Mouse (Mus musculus) neural tube, embryonic 14.5 days (tissue): ENCODE results near the gene Shc1. TPM values are rescaled to one million over a fixed set of nuclear protein-coding genes. Genes with fewer than 3 reads are reported as not detected.

Source experiments
- ATAC-seq: fragments of 200-750 bp; cut with Nextera tagmentation; 2 replicates; pipeline ENCODE4 v1.8.0; 2017; ENCODE audit warnings: low read depth, mild to moderate bottlenecking, moderate TSS enrichment, moderate library complexity
- H3K27ac ChIP-seq: fragments of 300-500 bp; sonication (generic); 2 replicates; pipeline ENCODE4 v1.5.1; 2014; ENCODE audit warnings: low read depth, mild to moderate bottlenecking, control low read depth, low read length, moderate library complexity, mixed read lengths
- H3K27me3 ChIP-seq: fragments of 300-500 bp; sonication (generic); 2 replicates; pipeline ENCODE4 v1.6.1; 2014; ENCODE audit warnings: low read length; ENCODE audit not compliant: control insufficient read depth, insufficient read depth
- H3K36me3 ChIP-seq: fragments of 300-500 bp; sonication (generic); 2 replicates; pipeline ENCODE4 v1.6.1; 2014; ENCODE audit warnings: low read length, mixed read lengths; ENCODE audit not compliant: control insufficient read depth, insufficient read depth
- H3K4me1 ChIP-seq: fragments of 300-500 bp; sonication (generic); 2 replicates; pipeline ENCODE4 v1.6.1; 2014; ENCODE audit warnings: low read length; ENCODE audit not compliant: control insufficient read depth, insufficient read depth
- H3K4me2 ChIP-seq: fragments of 300-500 bp; sonication (generic); 2 replicates; pipeline ENCODE4 v1.6.1; 2014; ENCODE audit warnings: mild to moderate bottlenecking, low read depth, low read length, control low read depth
- H3K4me3 ChIP-seq: fragments of 300-500 bp; sonication (generic); 2 replicates; pipeline ENCODE4 v1.5.1; 2014; ENCODE audit warnings: low read depth, low read length, control low read depth, mixed read lengths
- H3K9ac ChIP-seq: fragments of 300-500 bp; sonication (generic); replicated peaks from 2 replicates; pipeline ENCODE4 v1.6.1; 2014; ENCODE audit warnings: low read depth, mild to moderate bottlenecking, control low read depth, low read length, mixed read lengths
- H3K9me3 ChIP-seq: fragments of 300-500 bp; sonication (generic); 2 replicates; pipeline ENCODE4 v1.6.1; 2016; ENCODE audit warnings: low read length; ENCODE audit not compliant: control insufficient read depth
- WGBS: fragments of 180-500 bp; shearing (Covaris S2); extraction: QIAGEN DNeasy Blood & Tissue Kit; methylation state at CpG from one replicate; pipeline ENCODE4 v1.1.7; 2014; 5-methylcytosine and 5-hydroxymethylcytosine counted together
- polyA plus RNA-seq: library from polyadenylated mRNA; unstranded; fragments of >200 nt; fragmentation: Nextera tagmentation; extraction: Ambion mirVana; gene quantifications from 2 replicates; pipeline ENCODE4 v1.2.1, GENCODE M21; 2014

Gene Shc1
- polyA plus RNA-seq, 1 experiment from 2014 or later: 4.1 TPM

DNA sequence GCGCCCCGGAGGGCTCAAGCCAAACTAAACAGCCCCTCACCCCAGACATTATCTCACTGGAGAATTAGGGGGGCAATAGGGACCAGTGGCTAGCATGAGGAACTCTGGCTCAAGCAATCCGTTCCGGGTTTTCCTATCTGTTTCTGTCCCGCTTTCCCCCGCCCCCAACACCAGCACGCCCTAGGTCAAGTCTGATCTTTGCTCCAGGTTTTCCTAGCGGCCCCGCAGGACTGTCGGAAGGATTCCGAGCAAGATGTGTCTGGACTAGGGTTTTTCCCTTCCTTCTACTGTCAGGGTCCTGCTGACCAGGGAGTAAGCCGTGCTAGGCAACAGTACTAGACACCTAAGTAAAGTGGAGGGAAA, 23.4 kb upstream of the Shc1 start:
- H3K36me3 ChIP-seq: no peaks in the 10 kb centered on the region
- 0% methylated on average over 11 of the region's 12 CpGs for WGBS
- H3K9ac ChIP-seq: no peak overlapping the region
- H3K4me2 ChIP-seq: peak overlapping the region; percentile 97
- H3K9me3 ChIP-seq: no peaks in the 10 kb centered on the region
- peaks cover 28% of the 10 kb centered on the region for H3K4me1 ChIP-seq
- H3K27ac ChIP-seq: no peak overlapping the region
- ATAC-seq: no peak
- H3K27me3 ChIP-seq: peaks cover 5% of the 10 kb centered on the region; the same call in 1 of the 2 replicates
- H3K4me3 ChIP-seq: peak overlapping the region; percentile 45

DNA sequence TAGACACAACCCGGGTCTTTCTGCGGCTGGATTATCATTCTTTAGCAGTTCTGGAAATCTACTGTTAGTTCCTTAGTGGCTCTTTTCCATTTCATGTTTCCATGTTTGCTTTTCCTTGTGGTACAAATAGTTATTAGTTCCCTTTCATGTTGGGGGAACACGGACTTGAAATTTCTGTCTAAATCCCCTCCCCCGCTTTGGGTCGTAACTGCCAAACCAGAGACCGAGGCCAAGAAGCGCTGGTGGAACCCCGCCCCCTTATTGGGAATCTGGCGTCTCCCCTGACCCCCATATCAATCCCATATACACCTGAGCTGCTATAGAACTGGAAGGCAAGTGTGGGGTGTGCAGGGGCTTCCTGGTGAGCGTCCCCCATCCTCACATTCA, 22.8 kb upstream of the Shc1 start:
- H3K4me2 ChIP-seq: peak overlapping the region; percentile 97
- no peak overlapping the region for H3K9ac ChIP-seq
- H3K36me3 ChIP-seq: no peaks in the 10 kb centered on the region
- H3K4me1 ChIP-seq: peaks cover 28% of the 10 kb centered on the region
- WGBS: 1% methylated on average over 10 of the region's 10 CpGs
- H3K9me3 ChIP-seq: no peaks in the 10 kb centered on the region
- H3K27ac ChIP-seq: no peak overlapping the region
- peak overlapping the region; percentile 45 for H3K4me3 ChIP-seq
- ATAC-seq: no peak
- H3K27me3 ChIP-seq: peaks cover 5% of the 10 kb centered on the region; the same call in 1 of the 2 replicates

DNA sequence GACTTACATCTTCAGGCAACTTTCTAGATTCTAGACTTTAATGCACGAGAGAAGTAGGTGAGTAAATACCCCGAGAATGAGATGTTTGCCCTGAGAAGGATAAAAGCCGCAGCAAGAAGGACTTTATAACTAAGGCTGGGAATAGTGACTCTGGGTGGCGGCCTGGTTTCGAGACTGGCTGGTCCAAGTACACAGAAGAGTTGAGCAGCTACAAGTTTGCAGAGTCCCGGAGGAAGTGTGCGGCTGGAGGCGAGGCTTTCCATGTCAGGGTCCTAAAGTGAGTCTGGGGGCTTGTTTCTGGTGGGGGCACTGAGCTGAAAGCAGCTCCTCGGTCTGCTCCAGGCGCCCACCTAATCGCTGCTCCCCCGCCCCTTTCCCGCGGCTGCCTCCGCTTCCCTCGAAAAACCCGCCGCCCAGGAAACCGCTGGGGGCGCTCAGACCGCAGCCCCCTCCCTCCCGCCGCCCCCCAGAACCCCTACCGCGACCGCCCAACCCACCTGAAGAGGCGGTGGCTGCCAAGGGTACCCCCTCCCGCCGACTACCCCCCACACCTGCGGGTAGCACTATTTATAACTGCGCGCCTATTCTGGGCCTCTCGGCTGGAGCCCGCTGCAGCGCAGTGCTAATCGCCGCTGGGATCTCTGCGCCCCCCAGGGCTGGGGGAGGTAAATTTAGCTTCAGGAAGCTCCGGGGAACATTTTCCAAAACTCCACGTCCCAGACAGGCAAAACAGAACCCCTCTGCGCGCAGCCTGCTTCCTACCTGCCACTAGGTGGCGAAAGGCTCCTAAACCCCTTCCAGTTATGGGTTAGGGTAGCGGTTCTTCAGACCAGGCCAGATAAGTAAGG, 22.2 kb upstream of the Shc1 start:
- peaks cover 5% of the 10 kb centered on the region; the same call in 1 of the 2 replicates for H3K27me3 ChIP-seq
- no peak overlapping the region; the same call in 1 of the 2 replicates for H3K27ac ChIP-seq
- peak overlapping the region; percentile 34 for H3K4me3 ChIP-seq
- H3K9ac ChIP-seq: 0 out of 2 replicates have a peak overlapping the region, but pooled peaks have one; percentile 28
- H3K9me3 ChIP-seq: no peaks in the 10 kb centered on the region
- peak overlapping the region; percentile 97 for H3K4me2 ChIP-seq
- under 1% methylated on average over 41 of the region's 44 CpGs for WGBS
- H3K4me1 ChIP-seq: peaks cover 23% of the 10 kb centered on the region
- no peak for ATAC-seq
- no peaks in the 10 kb centered on the region for H3K36me3 ChIP-seq

DNA sequence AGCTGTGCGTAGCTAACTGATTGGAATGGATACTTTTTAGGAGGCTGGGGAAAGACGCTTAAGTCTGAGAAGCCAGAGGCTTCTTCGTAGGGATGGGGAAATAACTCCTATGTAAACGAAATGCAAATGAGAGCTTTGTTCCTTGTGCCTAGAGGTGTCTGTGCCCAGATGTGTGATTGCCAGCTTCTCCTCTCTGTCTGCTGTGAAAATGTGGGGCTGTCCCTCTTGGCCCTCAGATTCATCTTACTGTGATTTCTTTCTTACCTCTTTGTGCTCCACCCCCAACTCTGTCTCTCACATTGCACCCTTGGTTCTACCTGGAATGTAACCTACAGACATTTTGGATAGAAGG, 21.6 kb upstream of the Shc1 start:
- H3K27me3 ChIP-seq: peaks cover 5% of the 10 kb centered on the region; the same call in 1 of the 2 replicates

DNA sequence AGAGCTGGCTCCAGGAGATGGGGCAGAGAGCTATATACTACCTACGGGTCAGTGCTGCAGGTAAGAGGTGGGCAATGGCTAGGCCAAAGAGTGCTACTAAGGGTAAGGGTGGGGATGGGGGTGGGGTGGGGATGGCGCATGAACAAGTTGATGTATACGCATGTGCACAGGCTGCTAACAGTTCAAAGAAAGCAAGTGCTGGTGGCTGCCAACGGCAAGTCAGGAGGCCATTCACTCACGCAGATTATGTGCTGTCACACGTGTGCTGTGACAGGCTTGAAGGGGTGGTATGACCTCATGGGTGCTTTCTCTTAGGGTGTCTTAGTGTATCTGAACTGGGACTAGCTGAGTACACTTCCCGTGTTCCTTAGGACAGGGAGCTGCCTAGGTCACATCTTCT, 16.9 kb upstream of the Shc1 start:
- no peak overlapping the region for H3K4me3 ChIP-seq
- H3K9ac ChIP-seq: no peak overlapping the region
- no peak for ATAC-seq
- WGBS: 92% methylated on average over 7 of the region's 7 CpGs
- H3K27me3 ChIP-seq: no peaks in the 10 kb centered on the region
- peaks cover under 1% of the 10 kb centered on the region; the same call in 1 of the 2 replicates for H3K4me1 ChIP-seq
- H3K36me3 ChIP-seq: peaks cover 15% of the 10 kb centered on the region
- H3K4me2 ChIP-seq: no peak overlapping the region
- no peaks in the 10 kb centered on the region for H3K9me3 ChIP-seq
- no peak overlapping the region for H3K27ac ChIP-seq

More for the DNA sequence above, 21.6 kb upstream of the Shc1 start:
- H3K9ac ChIP-seq: no peak overlapping the region
- H3K27ac ChIP-seq: no peak overlapping the region
- no peaks in the 10 kb centered on the region; the same call in 1 of the 2 replicates for H3K36me3 ChIP-seq
- H3K4me3 ChIP-seq: peak overlapping the region; percentile 34
- 2% methylated on average over 4 of the region's 4 CpGs for WGBS
- H3K4me1 ChIP-seq: peaks cover 21% of the 10 kb centered on the region
- no peaks in the 10 kb centered on the region for H3K9me3 ChIP-seq
- no peak for ATAC-seq
- peak overlapping the region; percentile 97 for H3K4me2 ChIP-seq

DNA sequence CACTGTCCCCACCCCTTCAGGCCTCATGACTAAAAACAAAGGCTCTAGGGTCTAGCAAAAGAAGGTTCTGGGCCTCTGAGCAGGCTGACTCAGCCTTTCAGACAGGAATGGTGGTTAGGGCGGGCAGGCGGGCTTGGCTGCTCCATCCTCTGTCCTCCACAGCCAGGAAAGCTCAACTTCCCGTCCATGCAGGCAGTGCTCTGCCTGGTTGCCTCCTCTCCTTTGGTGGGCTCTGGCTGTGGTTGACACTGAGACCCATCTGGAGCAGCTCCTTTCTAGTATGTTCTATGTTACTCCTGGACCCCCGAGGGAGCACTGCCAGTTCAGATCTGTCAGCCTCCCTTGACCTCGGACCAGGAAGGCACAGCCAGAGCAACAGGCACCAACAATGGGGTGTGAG, 15.6 kb upstream of the Shc1 start, which contains the start of gene Lenep:
Gene Lenep, minus strand, starts transcription at position 101 of the 400 bp plus-strand sequence.
- 86% methylated on average over 5 of the region's 5 CpGs for WGBS
- peaks cover 15% of the 10 kb centered on the region for H3K36me3 ChIP-seq
- ATAC-seq: no peak

DNA sequence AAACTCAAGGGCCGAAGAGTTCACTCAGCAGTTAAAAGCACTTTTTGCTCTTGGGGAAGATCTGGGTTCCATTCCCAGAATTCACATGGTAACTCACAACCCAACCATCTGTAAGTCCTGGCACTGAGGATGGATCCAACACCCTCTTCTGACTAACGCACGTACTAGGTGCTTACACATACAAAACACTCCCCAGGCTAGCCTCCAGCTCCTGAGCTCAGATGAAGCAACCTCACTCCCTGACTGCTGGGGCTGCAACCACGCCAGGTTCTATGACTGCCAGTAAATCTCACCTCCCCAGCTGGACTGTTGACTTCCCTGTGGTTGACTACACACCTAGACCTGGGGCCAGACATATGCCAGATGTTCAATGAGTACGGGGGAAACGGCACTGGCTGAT, 11.4 kb upstream of the Shc1 start:
- Histone ChIP-seq H3K4me1 (peaks cover 6% of the 10 kb centered on the region), H3K27me3 (no peaks in the 10 kb centered on the region), H3K27ac (no peak overlapping the region), H3K9ac (no peak overlapping the region), H3K4me2 (no peak overlapping the region), H3K4me3 (no peak overlapping the region), H3K9me3 (no peaks in the 10 kb centered on the region), H3K36me3 (peaks cover 18% of the 10 kb centered on the region)
- WGBS: 90% methylated on average over 6 of the region's 6 CpGs
- ATAC-seq: no peak

More for the DNA sequence above, 15.6 kb upstream of the Shc1 start, which contains the start of gene Lenep:
- Histone ChIP-seq H3K4me2 (no peak within 1 kb of the TSS), H3K4me3 (no peak within 1 kb of the TSS), H3K9me3 (no peaks in the 10 kb centered on the region), H3K27ac (no peak within 1 kb of the TSS), H3K4me1 (no peaks in the 10 kb centered on the region), H3K9ac (no peak within 1 kb of the TSS), H3K27me3 (no peaks in the 10 kb centered on the region)

DNA sequence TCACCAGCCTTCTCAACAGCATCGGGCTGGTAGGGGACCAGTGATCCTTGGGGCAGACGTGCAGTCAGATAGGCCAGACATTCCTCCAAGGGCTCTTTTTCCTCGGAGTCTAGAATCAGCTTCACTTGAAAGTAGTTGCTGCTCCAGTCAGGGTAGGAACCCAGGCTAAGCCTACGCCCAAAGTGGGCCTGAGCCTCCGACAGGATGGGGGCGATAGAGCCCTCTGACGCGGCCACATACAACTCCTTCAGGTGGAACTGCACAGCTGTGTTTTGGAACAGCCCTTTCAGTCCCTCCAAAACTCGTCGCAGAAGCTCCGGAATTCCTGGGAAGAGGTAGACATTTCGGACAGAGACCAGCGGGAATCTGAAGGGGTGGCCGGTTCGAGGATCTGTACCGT, 9.8 kb upstream of the Shc1 start:
- H3K4me2 ChIP-seq: no peak overlapping the region
- H3K4me1 ChIP-seq: peaks cover 6% of the 10 kb centered on the region
- no peak overlapping the region for H3K27ac ChIP-seq
- no peak for ATAC-seq
- H3K4me3 ChIP-seq: no peak overlapping the region
- WGBS: 65% methylated on average over 16 of the region's 16 CpGs
- H3K9me3 ChIP-seq: no peaks in the 10 kb centered on the region
- no peaks in the 10 kb centered on the region for H3K27me3 ChIP-seq
- H3K36me3 ChIP-seq: peaks cover 12% of the 10 kb centered on the region
- H3K9ac ChIP-seq: no peak overlapping the region

DNA sequence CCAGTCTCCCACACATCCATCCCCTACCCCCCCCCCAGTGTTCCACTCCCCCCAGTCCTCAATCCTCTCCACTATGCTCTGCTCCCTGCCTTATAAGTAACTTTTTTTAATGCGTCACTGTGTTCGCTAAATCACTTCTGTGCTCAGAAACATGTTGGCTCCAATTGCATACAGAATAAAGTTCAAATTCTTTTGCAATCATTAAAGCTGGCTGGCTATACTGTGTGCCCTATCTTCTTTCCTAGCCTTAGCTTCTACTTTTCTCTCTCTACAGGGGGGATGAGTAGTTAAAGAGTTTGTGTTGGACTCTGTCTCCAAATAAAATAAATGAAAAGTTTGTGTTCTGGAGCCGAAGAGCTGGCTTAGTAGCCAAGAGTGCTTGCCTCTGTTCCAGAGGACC, 8.5 kb upstream of the Shc1 start:
- no peak overlapping the region for H3K27ac ChIP-seq
- peaks cover 6% of the 10 kb centered on the region for H3K4me1 ChIP-seq
- H3K9ac ChIP-seq: no peak overlapping the region
- H3K36me3 ChIP-seq: peaks cover 4% of the 10 kb centered on the region; the same call in 1 of the 2 replicates
- H3K4me2 ChIP-seq: no peak overlapping the region
- H3K27me3 ChIP-seq: no peaks in the 10 kb centered on the region
- no peak for ATAC-seq
- no peaks in the 10 kb centered on the region for H3K9me3 ChIP-seq
- WGBS: 96% methylated on average over 3 of the region's 3 CpGs
- no peak overlapping the region for H3K4me3 ChIP-seq
